Mouse (Mus musculus) heart, postnatal 0 days (tissue): Measurements from ENCODE around the gene Yars.

Source experiments
- CTCF ChIP-seq: IDR thresholded peaks from 2 replicates; pipeline ENCODE4 v1.5.1; 2016; ENCODE audit warnings: antibody characterized with exemption, control low read depth, low read depth
- EP300 ChIP-seq: IDR thresholded peaks from 2 replicates; pipeline ENCODE4 v1.6.1; 2016; ENCODE audit warnings: antibody characterized with exemption, low read depth

DNA sequence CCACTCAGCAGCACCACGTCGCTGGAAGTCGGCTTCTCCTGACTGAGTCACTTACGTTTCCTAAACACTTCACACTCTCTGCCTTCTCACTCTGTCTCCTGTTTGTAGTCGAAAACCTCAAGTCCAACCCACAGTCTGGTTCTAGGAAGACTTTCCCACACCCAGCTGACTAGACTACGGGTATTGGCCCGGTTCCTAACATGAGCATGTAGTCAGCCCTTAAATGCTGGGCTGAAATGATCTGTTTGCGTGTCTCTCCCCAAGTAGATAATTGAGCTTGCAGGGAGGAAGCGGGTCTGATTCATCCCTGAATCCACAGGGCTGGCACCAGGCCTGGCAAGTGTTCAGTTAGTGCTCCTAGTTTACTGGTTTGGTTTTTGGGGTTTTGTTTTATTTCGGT, 15.1 kb downstream of the Yars start:
- TF ChIP-seq CTCF (no peak), EP300 (no peak)
